Mouse (Mus musculus): ENCODE results near the gene Gm10309.
"Not testable (repeated sequence)": the region's sequence is repeated elsewhere in the genome, so short reads cannot be mapped to it uniquely, and the experiment has no call there.

Gene Gm10309

DNA sequence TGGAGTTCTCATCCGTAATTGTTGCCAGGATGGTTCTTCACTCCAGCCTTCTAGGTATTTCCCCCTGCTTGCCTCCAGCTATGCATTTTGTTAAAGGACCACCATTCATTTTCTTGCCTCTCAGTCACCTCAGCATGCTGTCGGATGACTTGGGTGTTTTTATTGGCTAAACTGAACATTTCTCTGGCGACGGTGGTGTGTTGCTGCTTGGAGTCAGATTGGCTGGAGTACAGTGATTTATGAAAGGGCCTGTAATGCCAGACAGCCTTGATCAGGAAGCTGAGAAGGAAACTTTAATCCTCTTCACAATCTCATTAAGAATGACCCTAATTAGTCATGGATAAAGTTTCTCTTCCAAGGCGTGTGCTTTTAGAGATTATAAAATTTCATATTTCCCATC lies 4.8 kb upstream of the Gm10309 start:
- no peak for DNase-seq

DNA sequence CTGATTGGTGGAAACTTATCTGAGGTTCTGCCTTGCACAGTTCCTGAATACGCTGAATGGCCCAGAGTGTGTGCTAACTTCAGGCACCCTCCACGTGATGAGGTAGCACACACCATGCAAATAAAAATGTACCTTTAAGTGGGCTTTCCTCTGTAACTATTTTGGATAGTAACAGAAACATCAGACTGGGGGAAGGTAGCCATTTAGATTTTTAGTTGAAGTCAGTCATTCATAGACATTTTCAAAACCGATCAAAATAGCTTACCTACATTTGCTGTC lies 3.1 kb upstream of the Gm10309 start:
- no peak for DNase-seq

DNA sequence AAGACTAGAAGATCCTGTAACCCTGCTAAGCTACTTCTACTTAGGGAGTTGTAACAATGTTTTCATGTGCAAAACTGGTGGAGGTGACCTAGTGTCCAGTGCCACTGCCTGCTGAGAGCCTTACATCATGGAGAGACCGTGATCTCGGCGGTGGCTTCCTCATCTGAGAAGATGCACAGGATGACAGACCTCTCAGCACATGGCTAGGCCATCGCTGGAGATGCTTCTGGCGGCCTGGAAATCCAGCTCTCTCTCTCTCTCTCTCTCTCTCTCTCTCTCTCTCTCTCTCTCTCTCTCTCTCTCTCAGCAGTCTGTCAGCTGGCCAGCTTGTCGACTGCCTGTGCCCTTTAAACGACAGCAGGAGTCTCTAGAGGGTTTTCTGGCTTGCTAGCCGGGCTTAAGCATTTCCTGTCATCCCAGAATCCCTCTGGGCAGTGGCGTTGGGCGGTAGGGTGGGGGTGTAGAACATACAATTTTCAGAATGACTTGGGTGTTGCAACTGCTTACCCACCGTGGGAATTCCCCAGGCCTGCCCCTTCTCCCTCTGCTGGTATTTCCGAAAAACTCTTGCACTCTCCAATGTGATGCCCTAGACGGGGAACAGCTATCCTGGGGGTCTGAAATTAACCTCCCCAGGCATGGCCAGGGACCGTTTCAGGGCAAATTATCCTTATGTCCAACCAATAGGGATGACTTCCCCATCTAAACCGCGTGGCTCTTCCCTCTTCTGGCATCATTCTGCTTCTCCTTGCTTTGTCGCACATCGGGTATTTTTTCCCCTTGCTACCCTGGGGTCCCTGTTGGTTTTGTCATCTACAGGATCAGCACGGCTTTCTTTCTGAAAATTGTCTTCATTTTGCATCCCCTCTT lies 2.5 kb upstream of the Gm10309 start:
- no peak for DNase-seq

DNA sequence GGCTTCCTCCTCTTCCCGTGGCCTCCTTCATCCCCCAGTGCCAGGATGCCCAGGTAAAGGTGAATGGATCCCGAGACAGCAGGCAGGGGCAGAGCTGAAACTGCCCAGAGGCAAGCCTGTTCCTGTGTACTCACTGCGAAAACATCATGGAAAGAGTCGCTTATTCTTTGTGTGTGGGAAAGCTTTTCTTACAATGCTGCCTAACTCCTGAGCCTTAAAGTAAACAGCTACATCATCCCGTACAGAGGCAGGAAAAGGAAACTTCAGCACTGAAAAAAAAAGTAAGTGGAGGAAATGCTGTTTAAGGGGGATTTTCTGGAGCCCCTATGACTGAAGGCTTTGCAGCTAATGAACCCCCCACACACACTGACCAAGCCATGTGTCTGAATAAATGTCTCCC lies 1.8 kb upstream of the Gm10309 start:
- DNase-seq: no peak

DNA sequence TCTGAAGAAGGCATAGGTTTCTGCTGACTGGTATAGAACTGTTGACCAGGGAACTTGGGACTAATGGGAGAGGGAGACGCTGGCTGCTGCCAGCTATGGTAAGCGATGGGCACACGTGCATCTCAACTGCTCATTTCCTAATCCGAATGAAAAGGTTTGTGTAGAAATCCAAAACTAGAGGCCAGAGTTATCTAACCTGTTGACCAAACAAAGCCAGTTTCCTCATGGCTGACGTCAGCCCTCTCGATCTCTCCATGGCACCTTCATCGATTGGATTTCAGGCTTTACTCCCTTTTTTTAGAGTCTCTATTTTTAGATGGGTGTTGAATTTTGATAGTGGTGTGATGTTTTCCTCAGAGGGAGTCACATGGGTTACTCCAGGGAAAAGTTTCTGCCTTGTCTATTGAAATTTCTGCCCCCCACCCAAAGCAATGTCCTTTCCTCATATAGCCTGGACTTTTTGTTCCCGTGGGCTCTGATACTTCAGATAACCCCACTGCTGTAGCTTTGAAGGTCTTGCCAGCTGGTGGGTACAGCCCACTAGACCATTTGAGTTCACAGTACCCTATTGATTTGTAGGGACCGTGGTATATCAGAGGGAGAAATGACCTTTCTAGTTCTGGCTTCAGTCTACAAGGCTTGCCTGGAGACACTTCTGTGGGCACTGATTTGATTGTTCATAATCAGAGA lies 1.7 kb downstream of the Gm10309 start:
- DNase-seq: no peak

DNA sequence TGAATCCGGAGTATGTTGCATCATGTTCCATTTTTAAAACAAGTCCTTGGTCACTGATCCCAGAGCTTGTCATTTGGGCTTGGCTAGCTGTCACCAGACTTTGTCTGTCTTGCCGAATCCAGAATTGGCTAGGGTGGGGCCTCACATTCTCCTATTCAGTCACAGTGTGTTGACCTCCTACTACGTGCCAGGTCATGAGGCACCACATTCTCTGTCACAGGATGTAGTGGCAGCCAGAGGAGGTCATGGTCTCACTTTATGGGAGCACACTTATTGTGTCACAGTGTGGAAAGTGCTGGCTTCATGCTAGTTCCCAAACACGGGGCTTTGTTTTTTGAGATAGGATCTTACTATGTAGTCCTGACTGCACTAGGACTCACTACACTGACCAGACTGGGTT lies 3.6 kb downstream of the Gm10309 start:
- DNase-seq: no peak

DNA sequence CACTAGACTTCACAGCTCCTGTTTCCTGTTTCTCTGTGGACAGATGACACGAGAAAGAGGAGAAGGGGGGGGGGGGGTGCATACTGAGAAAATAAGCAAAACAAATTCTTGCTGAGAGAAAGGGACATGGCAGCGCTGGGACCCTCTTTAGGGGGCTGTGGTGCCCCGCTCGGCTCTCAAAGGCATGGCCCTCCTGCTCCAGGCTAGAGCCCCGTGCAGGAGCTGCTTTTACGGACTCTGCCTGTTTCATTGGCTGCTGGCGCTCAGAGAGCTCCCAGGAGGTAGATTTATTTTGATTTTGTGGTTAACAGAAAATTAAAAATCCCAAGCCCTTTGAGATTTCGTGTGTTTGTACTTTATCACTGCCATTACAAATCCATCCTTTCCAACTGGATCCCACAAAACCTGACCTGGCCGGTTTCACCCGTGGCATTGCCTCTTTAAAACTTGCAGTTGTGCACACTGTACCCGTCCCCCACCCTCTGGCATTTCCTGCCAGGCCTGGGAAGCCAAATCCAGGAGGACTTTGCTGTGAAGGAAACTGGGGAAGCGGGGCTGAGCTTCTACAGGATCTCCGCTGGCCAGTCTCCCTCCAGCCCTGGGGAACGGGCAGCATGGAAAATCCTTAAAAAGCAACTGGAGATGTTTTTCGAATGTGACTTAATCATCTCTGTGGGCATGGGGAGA lies 5.5 kb downstream of the Gm10309 start:
- no peak for DNase-seq

DNA sequence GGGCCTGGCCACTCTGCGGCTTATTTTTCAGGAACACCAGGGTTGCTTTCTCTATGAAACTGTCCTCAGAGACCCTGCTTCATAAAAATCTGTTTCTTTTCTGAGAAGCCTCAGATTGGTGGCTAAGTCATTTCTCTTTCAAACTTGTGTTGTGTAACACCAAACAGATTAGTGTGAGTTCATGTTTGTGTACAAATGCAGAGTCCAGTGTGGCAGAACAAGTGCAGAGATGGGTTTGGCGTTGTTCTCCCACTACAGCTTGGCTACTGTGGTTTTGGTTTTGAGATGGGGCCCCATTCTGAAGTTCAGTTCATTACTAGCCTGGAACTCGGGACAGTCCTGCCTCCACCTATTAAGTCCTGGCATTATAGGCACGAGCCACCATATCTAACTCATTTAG lies 7.7 kb downstream of the Gm10309 start:
- no peak for DNase-seq

DNA sequence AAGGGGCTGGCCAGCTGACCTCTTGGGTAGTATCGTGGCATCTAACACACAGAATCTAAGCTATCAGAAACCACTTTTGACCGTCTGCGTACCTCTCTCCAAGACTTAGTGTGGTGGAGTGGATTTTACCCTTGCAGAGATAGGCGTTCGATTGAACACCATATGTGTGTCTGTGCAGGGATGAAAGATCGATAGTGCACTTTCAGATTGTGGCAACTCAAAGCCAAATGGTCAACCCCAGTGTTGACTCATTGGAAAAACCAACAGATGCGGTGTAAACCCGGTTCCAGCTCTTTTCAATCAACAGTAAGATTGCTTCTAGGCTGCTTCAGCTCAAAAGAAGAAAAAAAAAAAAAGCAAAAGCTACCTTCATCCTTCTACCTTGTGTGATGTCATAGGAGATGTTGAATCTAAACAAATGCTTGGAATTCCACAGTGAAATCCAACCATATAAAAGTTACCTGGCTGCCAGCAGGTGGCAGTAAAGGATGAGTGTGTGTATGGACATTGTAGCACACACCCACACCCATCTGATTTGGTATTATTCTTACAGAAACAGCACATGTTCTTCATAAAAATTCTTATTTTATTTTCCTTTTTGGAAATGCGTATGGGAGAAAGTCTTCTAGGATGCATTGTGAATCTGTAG lies 8.8 kb downstream of the Gm10309 start:
- peak; percentile 40 for DNase-seq

DNA sequence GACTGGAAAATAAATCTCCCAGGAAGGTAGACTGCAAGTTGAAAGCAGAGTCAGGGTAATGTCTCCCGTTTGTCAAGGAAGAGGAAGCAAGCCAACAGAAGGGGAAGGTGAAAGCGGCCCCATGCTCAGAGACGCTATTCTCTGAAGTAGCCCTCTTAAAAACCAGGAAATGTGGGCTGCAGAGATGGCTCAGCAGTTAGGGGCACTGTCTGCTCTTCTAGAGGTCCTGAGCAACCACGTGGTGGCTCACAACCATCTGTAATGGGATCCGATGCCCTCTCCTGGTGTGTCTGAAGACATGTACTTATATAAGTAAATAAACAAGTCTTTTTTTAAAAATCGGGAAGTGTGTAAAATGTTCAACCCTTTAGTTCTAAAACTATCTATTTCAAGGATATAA lies 10.1 kb downstream of the Gm10309 start:
- DNase-seq: peak; percentile 54

DNA sequence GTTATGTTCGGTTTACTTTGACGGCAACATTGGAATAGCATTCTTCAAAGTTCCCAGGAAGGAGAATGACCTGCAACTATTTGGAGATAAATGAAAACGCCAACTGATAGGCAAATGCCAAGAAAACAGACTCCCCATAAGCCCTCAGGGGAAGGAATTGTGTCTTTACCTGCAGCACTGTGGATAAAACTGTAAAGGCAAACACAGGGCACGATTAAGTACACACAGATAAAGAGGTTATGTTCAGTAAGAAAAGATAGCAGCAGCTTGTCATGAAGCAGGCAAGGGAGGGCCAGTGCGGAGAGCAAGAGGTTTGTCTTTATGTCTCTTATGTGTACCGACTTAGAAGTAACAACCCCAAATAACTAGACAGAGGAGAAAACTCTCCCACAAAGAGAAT lies 10.5 kb downstream of the Gm10309 start:
- no peak for DNase-seq

DNA sequence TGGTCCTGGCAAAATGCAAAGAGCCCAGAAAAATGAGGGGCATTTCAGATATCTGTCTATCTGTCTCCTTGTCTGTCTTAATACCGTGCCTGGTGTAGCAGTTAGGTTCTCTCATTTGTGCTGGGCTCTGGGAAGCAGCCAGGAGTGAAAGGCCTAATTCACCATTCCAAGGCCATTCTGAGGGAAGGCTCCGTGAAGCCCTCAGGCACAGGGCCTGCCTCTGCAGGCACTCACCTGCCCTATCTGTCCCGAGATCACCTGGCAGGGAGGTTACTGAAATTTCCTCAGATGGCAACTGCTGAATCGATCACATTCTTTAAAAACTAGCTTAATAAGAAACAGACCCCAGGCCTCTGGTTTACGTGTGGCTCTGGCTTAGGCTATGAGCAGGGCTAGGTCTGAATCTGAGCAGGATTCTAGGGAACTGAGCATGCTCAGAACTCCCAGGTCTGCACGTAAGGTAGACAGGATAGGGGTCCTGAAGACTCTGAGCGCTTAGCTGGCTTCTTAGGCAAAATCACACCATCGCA lies 11.1 kb downstream of the Gm10309 start:
- DNase-seq: no peak

DNA sequence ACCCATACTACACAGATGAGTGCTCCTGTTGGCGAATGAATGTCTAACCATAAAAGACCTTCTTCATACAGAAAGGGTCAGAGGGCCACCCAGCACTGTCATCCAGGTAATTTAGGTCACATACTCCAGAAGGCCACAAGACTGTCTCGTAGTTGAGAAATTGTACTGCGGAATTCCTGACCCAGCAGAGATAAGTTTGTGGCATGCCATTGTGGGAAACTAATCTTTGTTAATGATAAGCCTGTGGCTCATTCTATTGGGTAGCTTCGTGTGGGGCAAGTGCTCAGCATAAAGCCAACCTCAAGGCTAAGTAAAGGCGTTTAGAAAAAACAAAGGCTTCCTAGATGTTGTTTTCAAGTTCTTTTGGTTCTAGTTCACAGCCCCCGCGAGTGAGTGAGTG lies 12.7 kb downstream of the Gm10309 start:
- DNase-seq: no peak

DNA sequence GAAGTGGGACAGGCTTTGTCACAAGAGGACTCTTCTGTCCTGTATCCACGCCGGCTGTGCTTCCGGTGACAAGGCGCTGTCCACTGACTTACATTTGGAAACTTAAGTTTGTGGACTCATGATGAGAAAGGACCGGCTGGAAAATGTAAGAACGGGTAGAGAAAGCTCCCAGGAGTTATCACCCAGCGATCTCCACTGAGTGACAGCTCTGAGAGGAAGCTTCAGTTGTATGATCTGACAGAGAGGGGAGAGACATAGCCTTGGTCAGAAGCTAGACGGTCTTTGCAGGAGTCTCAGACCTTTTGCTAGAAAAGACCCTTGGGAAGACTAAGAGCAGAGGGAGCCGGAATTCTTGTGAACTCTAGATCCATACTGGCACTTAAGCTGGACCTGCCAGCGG lies 15.2 kb downstream of the Gm10309 start:
- DNase-seq: no peak

DNA sequence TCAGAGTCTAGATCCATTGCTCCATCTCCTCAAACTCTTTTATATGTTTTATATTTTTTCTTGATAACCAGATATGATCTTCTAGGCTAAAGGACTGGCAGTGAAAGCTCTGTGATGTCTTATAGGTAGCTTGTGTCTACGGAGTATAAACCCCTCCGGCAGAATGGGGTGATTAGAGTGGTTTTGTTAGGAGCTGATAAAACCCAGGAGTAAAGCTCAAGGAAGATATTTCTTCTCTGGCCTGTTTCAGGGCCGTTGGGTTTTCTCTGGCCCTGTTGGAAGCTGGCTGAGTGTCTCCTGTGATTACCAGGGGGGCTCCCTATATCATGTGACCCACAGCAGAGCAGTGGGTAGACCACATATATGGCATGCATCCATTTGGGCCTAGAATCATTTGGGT lies 17.6 kb downstream of the Gm10309 start:
- no peak for DNase-seq

DNA sequence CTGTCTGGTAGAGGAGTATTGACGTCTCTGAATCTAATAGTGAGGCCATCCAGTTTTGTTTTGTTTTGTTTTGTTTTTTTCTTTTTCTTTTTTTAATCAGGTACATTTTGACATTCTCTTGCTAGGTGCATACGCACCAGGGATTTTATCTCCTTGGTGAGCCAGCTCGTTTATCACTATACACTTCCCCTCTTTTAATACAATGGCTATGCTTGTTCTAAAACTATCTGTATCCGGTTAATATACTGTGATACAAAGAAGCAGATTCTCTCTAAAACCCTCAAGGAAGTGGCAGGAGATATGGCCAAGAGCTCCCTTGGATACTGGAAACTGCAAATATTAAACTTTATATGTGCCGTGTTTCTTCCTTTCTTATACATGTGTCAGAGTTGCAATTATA lies 18.4 kb downstream of the Gm10309 start:
- DNase-seq: no peak

DNA sequence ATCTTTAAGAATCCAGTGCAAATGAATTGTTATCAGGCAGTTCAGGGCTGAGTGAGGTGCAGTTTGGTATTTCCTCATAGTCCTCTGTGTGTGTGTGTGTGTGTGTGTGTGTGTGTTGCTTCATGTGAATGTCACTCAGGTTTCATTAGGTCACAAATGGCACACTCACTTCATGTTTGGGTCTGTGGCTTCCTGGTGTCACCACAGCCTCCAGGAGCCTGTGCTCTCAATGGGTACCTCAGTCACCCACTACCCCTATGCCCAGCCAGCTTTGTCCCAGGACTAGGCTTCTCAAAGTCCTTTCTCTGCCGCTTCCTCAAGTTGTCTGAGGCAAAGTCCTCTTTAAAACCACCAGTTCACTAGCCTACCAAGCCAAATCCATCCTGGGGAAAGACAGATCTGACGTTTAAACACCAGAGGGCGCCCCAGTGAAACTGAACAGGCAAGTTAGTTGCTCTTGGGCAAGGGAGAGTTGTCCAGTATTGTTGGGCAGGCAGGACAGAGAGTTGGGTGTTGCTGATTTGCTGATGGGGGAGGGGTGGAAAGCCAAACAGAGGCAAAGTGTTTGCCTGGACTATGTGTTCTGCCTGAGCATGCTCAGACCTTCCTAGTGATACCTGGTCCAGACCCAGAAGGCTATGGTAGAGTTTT lies 20.8 kb downstream of the Gm10309 start:
- DNase-seq: peak; percentile 74

DNA sequence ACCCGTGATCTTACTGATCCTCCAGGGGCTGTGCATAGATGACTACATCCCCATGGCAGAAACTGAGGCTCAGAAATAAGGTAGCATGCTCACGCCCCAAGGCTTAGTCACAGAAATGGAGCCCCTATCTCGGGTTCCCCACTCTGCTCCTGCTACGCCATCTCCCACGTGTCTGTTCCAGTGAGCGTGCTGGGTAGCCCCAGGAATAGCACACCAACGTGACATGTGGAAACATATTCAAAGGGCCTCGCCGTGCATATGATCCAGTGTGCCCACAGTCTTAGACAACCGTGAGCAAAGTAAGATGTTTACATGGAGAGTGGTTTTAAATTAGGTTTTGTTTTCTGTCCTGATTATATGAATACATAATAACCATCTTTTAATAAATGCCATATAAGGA lies 22.4 kb downstream of the Gm10309 start:
- no peak for DNase-seq

DNA sequence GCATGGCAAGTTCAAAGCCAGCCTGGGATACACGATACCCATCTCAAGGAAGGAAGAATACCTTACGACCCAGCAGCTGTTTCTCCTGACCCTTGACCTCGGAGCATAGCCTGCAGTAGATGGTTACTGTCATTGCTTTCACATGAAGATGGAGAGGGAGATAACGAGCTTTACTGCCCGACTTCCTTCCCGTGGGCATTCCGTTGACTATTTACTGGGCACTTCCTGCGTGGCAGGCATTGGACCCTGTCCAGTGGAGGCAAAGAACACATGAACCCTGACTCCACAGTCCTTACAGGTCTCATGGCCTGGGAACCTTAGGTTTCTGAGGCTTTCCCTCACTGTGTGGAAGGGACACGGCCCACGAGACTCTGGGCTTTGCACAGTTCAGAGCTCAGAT lies 25.6 kb downstream of the Gm10309 start:
- DNase-seq: no peak

DNA sequence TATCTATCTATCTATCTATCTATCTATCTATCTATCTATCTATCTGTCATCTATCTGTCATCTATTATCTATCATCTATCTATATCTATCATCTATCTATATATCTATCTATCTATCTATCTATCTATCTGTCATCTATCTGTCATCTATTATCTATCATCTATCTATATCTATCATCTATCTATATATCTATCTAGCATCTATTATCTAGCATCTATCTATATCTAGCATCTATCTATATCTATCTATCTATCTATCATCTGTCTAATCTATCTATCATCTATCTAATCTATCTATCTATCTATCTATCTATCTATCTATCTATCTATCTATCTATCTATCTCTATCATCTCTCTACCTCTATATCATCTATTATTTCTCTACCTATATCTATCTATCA lies 27.6 kb downstream of the Gm10309 start:
- not testable (repeated sequence) for DNase-seq

DNA sequence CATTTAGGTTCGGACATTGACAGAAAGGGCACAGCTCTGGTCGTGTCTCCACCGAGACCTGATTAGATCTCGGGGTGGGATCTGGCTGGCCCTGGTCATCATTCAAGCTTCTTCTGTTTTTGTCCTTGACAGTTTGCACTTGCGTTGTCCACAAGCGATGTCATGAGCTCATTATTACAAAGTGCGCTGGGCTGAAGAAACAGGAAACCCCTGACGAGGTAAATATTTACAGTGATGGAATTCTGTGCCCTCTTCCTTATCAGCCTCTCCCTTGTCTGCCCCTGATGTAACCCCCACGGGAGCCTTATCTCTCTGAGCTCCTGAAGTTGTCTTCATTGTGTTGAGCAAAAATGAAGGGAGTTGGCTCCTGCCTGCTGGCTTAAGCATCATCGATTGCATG lies 28.4 kb downstream of the Gm10309 start:
- no peak for DNase-seq

DNA sequence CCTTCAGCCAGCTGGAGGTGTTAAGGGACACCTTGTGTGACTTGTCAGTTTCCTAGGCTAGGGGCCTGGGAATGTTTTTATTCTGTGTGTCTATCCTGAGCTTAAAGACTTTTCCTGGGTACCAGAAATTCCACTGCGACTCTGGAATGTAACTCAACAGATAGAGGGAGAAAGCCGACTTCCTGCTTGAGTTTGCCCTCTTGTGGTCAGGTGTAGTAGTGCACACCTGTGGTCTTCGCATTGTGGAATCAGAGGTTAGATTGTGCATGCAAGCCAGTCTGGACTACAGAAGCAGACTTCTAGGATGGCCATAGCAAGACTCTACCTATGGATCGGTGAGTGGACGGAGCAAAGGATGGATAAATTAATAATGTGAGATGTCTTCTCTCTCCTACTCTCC lies 33.3 kb downstream of the Gm10309 start:
- no peak for DNase-seq

DNA sequence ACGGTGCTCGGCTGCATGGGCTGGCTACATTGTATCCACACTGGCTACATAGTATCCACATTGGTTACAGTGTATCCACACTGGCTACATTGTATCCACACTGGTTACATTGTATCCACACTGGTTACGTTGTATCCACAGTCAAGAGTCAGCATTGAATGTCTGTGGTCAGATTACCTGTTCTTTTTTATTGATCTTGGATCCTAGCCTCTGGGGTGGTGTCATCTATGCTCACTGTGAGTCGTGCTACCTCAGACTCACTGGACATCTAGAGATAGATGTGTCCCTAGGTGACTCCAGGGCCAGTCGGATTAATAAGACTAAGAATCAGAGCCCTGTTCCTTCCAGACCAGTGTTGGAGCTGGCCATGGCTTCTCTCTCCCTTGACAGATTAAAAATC lies 34.9 kb downstream of the Gm10309 start:
- no peak for DNase-seq

Data from layer of hippocampus, adult 9-11 months (tissue).